Mouse (Mus musculus) embryonic facial prominence, embryonic 11.5 days (tissue): Measurements from ENCODE around the gene Mei1. TPM values are rescaled to one million over a fixed set of nuclear protein-coding genes. Genes with fewer than 3 reads are reported as not detected.

Source experiments
- ATAC-seq: fragments of 200-750 bp; cut with Nextera tagmentation; replicated peaks from 2 replicates; pipeline ENCODE4 v1.8.0; 2017; ENCODE audit warnings: low read depth; ENCODE audit not compliant: insufficient number of reproducible peaks, low FRiP score, low TSS enrichment
- DNase-seq: peaks from one replicate; pipeline ENCODE4 v3.0.0-alpha.2; 2015; ENCODE audit warnings: low spot score
- H3K27ac ChIP-seq: fragments of 300-500 bp; sonication (generic); replicated peaks from 2 replicates; pipeline ENCODE4 v1.5.1; 2014; ENCODE audit warnings: mild to moderate bottlenecking, low read depth, low read length, control low read depth
- H3K27me3 ChIP-seq: fragments of 300-500 bp; sonication (generic); 2 replicates; pipeline ENCODE4 v1.6.1; 2014; ENCODE audit warnings: mild to moderate bottlenecking, low read length, moderate library complexity, mixed read lengths; ENCODE audit not compliant: control insufficient read depth, insufficient read depth
- H3K36me3 ChIP-seq: fragments of 300-500 bp; sonication (generic); replicated peaks from 2 replicates; pipeline ENCODE4 v1.6.1; 2014; ENCODE audit warnings: low read depth, mild to moderate bottlenecking, low read length, moderate library complexity, mixed read lengths; ENCODE audit not compliant: control insufficient read depth, insufficient read depth
- H3K4me1 ChIP-seq: fragments of 300-500 bp; sonication (generic); 2 replicates; pipeline ENCODE4 v1.6.1; 2014; ENCODE audit warnings: low read length, mixed read lengths; ENCODE audit not compliant: control insufficient read depth, insufficient read depth
- H3K4me2 ChIP-seq: fragments of 300-500 bp; sonication (generic); 2 replicates; pipeline ENCODE4 v1.6.1; 2014; ENCODE audit warnings: low read depth, mild to moderate bottlenecking, control low read depth, low read length, moderate library complexity
- H3K4me3 ChIP-seq: fragments of 300-500 bp; sonication (generic); 2 replicates; pipeline ENCODE4 v1.5.1; 2014; ENCODE audit warnings: low read depth, low read length, control low read depth
- H3K9ac ChIP-seq: fragments of 300-500 bp; sonication (generic); replicated peaks from 2 replicates; pipeline ENCODE4 v1.6.1; 2014; ENCODE audit warnings: mild to moderate bottlenecking, control low read depth, low read length
- H3K9me3 ChIP-seq: fragments of 300-500 bp; sonication (generic); replicated peaks from 2 replicates; pipeline ENCODE4 v1.6.1; 2016; ENCODE audit warnings: mild to moderate bottlenecking, low read length, inconsistent platforms, mixed read lengths; ENCODE audit not compliant: control insufficient read depth
- WGBS: fragments of 180-500 bp; shearing (Covaris S2); extraction: QIAGEN DNeasy Blood & Tissue Kit; methylation state at CpG from one replicate; pipeline ENCODE4 v1.1.7; 2014; 5-methylcytosine and 5-hydroxymethylcytosine counted together
- polyA plus RNA-seq: library from polyadenylated mRNA; unstranded; fragments of >200 nt; fragmentation: Nextera tagmentation; extraction: Ambion mirVana; gene quantifications from 2 replicates; pipeline ENCODE4 v1.2.1, GENCODE M21; 2014

Gene Mei1
- polyA plus RNA-seq, 1 experiment from 2014 or later = not detected

DNA sequence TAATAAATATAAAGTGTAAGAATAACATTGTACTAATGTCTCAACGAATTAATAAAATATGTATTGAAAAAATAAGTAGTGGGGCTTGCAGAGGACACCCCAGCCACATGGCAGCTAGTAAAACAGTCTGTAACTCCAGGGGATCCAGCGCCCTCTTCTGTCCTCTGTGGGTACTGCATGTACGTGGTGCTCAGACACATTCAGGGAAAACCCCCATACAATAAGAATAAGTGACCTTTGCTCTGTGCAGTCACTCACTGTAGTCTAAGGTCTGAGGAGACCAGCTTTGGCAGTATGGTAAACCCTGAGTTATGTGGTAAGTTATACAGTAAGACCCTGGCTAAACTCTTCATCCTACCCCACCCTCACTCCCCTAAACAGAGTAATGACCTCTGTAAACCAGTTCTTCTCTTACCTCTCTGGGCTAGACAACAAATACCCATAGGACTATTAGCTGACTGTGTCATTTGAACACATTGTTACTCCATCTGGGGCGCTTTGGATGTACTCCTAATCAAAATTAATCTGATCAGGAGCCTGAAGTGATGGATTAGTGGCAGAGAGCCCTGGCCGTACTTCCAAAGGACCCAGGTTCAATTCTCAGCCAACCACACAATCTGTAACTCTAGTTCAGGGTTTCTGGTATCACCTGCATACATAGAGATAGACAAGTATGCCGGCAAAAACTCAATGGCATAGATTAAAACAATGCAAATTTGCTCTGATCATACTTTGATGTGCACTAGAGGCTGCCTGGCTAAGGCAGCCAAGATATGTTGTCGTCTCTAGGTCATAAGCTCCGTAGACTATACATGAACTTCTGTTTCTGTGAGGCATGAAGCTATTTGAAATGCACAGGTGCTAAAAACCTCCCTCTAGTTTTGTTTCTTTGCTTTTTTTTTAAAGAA is 95.8 kb downstream of the Mei1 start:
- no peak for ATAC-seq
- WGBS = 60% methylated on average over 8 of the region's 8 CpGs

DNA sequence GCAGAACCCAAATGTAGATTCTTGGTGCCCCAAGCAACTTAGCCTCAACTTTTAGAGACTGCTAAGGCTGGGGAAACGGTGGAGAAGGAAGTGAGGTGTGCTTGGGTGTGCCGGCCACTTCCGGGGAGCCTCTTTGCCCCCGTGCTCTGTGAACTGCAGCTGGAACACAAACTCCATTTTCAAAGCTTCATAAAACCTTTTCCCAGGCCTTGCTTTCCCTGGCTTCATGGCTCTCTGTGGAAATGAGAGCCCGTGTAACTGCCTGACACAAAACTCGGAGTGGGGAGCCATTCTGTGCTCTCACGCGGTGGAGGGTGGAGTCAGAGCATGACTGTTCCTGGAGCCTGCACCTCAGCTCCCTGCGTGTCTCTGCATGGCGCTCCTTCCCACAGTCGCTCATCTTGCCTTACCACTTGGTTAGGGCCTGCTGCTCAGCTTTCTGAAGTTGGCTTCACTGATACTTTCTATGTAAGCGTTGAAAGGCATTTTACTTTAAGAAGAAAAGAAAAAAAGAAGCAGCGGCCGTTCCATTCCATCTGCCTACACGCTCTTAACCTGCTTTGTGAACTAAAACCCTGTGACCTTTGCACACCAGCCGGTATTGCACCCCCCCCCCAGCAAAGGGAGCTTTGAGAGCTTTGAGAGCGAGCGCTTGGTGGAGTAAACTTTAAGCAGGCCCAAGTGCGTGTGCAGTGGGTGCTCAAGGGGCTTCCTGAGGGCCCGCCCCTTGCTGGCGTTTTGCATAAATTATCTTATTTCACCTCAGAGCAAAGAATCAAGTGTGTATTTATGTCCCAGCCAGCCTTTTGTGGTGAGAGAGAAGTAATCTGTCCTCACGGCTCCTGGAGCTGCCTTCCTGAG is 96.7 kb downstream of the Mei1 start:
- no peak overlapping the region for H3K4me2 ChIP-seq
- no peak overlapping the region; the same call in 1 of the 2 replicates for H3K9ac ChIP-seq
- no peak overlapping the region for H3K4me3 ChIP-seq
- 67% methylated on average over 22 of the region's 22 CpGs for WGBS
- H3K9me3 ChIP-seq = no peaks in the 10 kb centered on the region
- H3K36me3 ChIP-seq = peaks cover 9% of the 10 kb centered on the region
- no peaks in the 10 kb centered on the region; the same call in 1 of the 2 replicates for H3K4me1 ChIP-seq
- peak overlapping the region; percentile 52 for H3K27ac ChIP-seq
- H3K27me3 ChIP-seq = no peaks in the 10 kb centered on the region
- DNase-seq (no peak), ATAC-seq (no peak)

More for the DNA sequence above, 95.8 kb downstream of the Mei1 start:
- H3K4me2 ChIP-seq = no peak overlapping the region
- no peak overlapping the region for H3K4me3 ChIP-seq
- no peak overlapping the region for H3K9ac ChIP-seq
- H3K4me1 ChIP-seq = no peaks in the 10 kb centered on the region; the same call in 1 of the 2 replicates
- peaks cover 3% of the 10 kb centered on the region for H3K36me3 ChIP-seq
- no peak overlapping the region for H3K27ac ChIP-seq
- H3K9me3 ChIP-seq = no peaks in the 10 kb centered on the region
- H3K27me3 ChIP-seq = no peaks in the 10 kb centered on the region
- DNase-seq = peak; percentile 73

DNA sequence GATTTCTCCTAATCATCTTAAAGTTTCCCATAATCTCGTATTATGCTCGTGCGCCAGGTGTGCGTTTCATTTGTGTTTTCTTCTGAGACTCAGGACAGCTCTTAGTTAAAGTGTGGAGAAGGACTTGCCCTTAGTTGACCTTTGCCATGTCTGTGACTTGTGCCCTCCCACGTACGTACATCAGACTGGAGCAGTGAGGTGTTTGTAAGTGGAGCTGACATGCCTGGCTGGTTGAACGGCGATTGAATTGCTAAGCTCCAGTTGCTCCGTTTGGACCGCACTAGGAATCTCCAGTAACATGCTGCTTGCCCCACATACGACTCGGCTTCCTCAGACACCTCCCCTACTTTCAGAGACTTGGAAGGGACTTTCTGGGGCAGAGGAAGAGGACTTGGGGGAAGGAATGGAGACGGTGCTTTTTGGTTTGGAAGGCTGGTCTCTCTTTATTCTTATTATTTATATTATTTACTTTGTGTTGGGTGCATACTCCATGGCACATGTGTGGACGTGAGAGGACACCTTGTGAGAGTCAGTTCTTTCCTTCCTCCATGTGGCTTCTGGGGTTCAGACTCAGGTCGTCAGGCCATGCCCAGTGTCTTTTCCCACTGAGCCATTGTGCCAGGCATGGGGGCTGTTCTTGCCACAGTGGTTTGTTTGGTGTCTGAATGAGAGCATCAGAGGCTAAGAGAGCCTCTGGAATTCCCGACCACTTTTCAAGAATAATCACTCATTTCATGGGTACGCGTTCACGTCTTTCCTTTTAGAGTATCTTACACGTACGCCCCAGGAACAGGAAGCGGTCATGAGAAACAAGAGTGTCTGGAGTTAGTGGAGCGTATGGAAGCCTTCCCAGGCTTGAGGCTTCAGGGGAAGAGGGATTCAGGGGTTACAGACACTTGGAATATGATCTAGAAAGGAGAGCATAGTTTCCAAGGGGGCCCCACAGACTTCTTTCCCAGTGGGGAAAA is 97.7 kb downstream of the Mei1 start:
- Histone ChIP-seq H3K9ac (no peak overlapping the region), H3K27ac (no peak overlapping the region; the same call in 1 of the 2 replicates), H3K27me3 (no peaks in the 10 kb centered on the region), H3K9me3 (no peaks in the 10 kb centered on the region), H3K4me1 (no peaks in the 10 kb centered on the region; the same call in 1 of the 2 replicates), H3K36me3 (peaks cover 9% of the 10 kb centered on the region), H3K4me2 (no peak overlapping the region), H3K4me3 (no peak overlapping the region)
- ATAC-seq = no peak
- WGBS = 60% methylated on average over 23 of the region's 23 CpGs
- DNase-seq = no peak

DNA sequence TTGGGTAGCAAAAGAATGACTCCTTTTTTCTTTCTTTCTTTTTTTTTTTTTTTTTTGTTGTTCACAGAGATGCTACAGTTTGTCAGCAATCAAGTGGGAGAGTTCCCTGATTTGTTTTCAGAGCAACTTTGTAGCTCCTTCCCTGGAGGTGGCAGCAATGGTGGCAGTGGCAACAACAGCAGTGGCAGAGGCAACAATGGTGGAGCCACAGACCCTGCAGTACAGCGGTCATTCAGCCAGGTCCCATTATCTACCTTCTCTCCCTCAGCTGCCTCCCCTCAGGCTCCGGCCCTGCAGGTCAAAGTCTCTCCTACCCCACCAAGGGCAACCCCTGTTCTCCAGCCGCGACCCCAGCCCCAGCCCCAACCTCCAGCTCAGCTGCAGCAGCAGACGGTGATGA is 99.9 kb downstream of the Mei1 start:
- H3K36me3 ChIP-seq = peaks cover 16% of the 10 kb centered on the region
- no peak overlapping the region for H3K27ac ChIP-seq
- H3K27me3 ChIP-seq = no peaks in the 10 kb centered on the region
- no peak overlapping the region for H3K4me2 ChIP-seq
- no peak overlapping the region for H3K9ac ChIP-seq
- no peaks in the 10 kb centered on the region for H3K4me1 ChIP-seq
- H3K9me3 ChIP-seq = no peaks in the 10 kb centered on the region
- DNase-seq (no peak), ATAC-seq (no peak)
- H3K4me3 ChIP-seq = no peak overlapping the region
- 81% methylated on average over 5 of the region's 5 CpGs for WGBS

DNA sequence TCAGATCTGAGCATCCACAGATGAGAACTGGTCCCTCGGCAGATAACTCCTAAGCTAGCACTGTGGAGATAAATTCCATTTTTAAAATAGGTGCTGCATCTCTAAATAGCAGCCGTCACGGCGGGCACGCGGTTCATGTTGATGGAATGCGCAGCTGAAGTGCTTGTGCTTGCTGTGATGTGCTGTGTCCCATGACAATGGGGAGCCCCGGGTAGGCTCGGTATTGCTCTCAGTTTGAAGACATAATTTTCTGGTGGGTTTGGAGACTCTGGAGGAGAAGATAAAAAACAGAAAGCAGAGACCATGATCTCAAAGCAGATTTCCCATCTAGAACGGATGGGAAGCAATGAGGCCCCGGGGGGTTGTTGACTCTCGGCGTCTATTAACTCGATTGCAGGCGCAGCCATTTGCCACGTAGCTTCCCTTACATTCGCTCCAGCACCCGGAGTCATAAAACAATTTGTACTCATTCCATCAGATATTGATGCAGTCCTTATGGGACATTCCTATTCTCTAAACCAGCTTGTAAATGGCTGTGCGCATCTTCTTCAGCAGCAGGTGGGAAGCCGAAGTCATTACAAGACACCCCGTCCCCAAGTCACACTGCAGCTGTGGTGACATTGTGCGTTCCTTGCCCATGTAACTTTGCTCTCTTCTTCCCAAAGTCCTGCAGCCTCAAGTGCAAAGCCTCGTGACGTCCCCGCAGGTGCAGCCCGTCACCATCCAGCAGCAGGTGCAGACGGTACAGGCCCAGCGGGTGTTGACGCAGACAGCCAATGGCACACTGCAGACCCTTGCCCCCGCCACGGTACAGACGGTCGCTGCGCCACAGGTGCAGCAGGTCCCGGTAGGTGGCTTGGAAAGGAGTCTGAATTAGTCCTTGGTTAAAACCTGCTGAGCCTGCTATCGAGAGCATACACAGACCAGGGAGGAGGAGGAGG is 100.9 kb downstream of the Mei1 start:
- no peaks in the 10 kb centered on the region for H3K27me3 ChIP-seq
- ATAC-seq = no peak
- H3K9me3 ChIP-seq = no peaks in the 10 kb centered on the region
- no peak overlapping the region for H3K9ac ChIP-seq
- DNase-seq = no peak
- WGBS = 90% methylated on average over 36 of the region's 36 CpGs
- H3K36me3 ChIP-seq = peaks cover 19% of the 10 kb centered on the region
- H3K4me3 ChIP-seq = no peak overlapping the region
- no peak overlapping the region for H3K27ac ChIP-seq
- H3K4me1 ChIP-seq = no peaks in the 10 kb centered on the region
- no peak overlapping the region for H3K4me2 ChIP-seq

DNA sequence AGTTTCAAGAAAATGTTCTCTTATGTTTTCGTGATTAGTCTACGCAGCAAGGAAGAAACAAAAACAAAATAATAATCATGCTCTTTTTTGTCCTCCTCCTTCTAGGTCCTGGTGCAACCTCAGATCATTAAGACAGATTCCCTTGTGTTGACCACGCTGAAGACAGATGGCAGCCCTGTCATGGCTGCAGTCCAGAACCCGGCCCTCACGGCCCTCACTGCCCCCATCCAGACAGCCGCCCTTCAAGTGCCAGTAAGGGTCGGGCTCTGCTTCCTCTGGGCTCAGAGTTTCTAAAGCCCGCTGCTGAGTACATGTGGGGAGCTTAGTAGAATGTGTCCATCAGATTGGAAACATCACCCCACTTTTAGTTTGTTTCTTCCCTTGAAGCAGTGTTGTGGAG is 102.9 kb downstream of the Mei1 start:
- ATAC-seq = no peak
- peaks cover 29% of the 10 kb centered on the region for H3K36me3 ChIP-seq

DNA sequence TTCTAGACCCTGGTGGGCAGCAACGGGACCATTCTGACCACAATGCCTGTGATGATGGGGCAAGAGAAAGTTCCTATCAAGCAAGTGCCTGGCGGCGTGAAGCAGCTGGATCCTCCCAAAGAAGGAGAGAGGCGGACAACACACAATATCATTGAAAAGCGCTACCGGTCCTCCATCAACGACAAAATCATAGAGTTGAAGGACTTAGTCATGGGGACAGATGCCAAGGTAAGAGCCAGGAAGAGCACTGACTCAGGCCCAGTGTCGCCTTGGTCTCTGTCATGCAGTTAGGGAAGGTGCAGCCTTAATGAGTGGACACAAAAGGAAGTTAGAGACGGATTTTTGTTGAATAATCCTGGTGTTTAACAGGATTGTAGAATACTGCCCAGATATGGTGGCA is 105.3 kb downstream of the Mei1 start:
- ATAC-seq (no peak), DNase-seq (no peak)
- Histone ChIP-seq H3K36me3 (peaks cover 47% of the 10 kb centered on the region), H3K4me3 (no peak overlapping the region), H3K9ac (no peak overlapping the region), H3K4me2 (no peak overlapping the region), H3K27ac (no peak overlapping the region), H3K9me3 (no peaks in the 10 kb centered on the region), H3K4me1 (no peaks in the 10 kb centered on the region), H3K27me3 (no peaks in the 10 kb centered on the region)
- 96% methylated on average over 9 of the region's 9 CpGs for WGBS

More for the DNA sequence above, 102.9 kb downstream of the Mei1 start:
- DNase-seq = no peak
- WGBS = 91% methylated on average over 8 of the region's 8 CpGs
- no peak overlapping the region for H3K4me3 ChIP-seq
- no peaks in the 10 kb centered on the region for H3K27me3 ChIP-seq
- H3K9me3 ChIP-seq = no peaks in the 10 kb centered on the region
- no peak overlapping the region for H3K4me2 ChIP-seq
- no peaks in the 10 kb centered on the region for H3K4me1 ChIP-seq
- no peak overlapping the region for H3K27ac ChIP-seq
- no peak overlapping the region for H3K9ac ChIP-seq
